Mouse (Mus musculus) right cerebral cortex, adult 2 months (tissue): ENCODE measurements at regions not wholly inside any gene's neighbourhood (a gene's known extent, or its start where the extent isn't known, plus 50 kb on each side); places are given as distances from the start of the nearest gene placed in this dataset.

Experiments used
- DNase-seq, 2 experiments: peaks; one replicate each; pipeline ENCODE4 v3.0.0; 2021 to 2022; ENCODE audit warnings: low spot score in 2 of 2

- DNase-seq = no peak
Measured at GRCm38 (mm10) chr2:71690277-71691161, 54.9 kb upstream of the Itga6 start.

- no peak for DNase-seq
Measured at GRCm38 (mm10) chr2:71694758-71695310, 50.6 kb upstream of the Itga6 start.
